Mouse (Mus musculus) lung, postnatal 25 days (tissue): ENCODE data around the gene Sulf2.
A peak's percentile ranks its signal among the peaks of the same experiment; 100 is the strongest.
"Not testable (repeated sequence)": the region's sequence is repeated elsewhere in the genome, so short reads cannot be mapped to it uniquely, and the experiment has no call there.

Experiments used
- DNase-seq: peaks from one replicate; pipeline ENCODE4 v3.0.0; 2022; ENCODE audit warnings: low spot score

The Sulf2 gene

DNA sequence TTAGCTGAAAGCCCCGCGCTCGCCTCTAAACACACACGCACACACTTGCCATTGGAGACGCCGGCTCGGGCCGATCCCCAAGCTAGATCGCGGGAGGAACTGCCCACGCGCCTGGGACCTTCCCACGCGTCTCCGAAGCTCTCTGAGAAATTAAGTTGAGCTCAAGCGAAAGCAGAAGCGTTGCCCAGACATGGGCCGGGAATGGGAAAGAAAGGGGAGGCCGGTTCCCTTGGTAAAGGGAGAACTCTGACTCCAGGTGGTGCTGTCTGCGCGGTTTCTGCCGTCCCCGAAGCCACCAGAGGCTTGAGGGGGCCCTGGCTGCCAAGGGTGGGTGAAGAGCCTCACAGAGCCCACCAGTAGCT lies at the start of gene Sulf2:
TSS of gene Sulf2 (minus strand) at position 210 of the 362 bp plus-strand sequence.
- DNase-seq = peak; percentile 75

- no peak for DNase-seq
These were observed 48.7 kb upstream of the Sulf2 start for GRCm38 (mm10) chr2:166204174-166204573.

DNA sequence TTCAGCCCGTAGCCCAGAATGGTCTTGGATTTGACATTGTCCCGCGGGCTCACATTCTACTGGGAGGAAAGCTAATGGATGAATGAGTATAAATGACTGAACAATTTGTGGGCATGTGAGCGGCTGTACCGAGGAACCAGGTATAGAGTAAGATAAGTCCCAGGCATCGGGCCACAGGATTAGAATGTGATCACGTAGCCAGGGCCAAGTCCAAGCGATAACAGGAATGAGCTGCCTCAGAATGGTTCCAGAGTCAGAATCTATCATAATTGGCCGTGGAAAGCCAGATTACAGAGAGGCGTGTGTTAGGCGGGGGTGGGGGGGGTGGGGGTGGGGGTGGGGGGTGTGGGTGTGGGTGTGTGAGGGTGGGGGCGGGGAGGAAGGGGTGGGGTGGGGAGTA lies 48.2 kb upstream of the Sulf2 start:
- no peak for DNase-seq

- DNase-seq = no peak
These were observed 42.5 kb upstream of the Sulf2 start for GRCm38 (mm10) chr2:166197964-166198363.

GRCm38 (mm10) chr2:166197064-166197463 lies 41.6 kb upstream of the Sulf2 start:
- DNase-seq = no peak

GRCm38 (mm10) chr2:166196080-166196786 lies 40.8 kb upstream of the Sulf2 start:
- no peak for DNase-seq

GRCm38 (mm10) chr2:166195041-166195440 lies 39.6 kb upstream of the Sulf2 start:
- no peak for DNase-seq

DNA sequence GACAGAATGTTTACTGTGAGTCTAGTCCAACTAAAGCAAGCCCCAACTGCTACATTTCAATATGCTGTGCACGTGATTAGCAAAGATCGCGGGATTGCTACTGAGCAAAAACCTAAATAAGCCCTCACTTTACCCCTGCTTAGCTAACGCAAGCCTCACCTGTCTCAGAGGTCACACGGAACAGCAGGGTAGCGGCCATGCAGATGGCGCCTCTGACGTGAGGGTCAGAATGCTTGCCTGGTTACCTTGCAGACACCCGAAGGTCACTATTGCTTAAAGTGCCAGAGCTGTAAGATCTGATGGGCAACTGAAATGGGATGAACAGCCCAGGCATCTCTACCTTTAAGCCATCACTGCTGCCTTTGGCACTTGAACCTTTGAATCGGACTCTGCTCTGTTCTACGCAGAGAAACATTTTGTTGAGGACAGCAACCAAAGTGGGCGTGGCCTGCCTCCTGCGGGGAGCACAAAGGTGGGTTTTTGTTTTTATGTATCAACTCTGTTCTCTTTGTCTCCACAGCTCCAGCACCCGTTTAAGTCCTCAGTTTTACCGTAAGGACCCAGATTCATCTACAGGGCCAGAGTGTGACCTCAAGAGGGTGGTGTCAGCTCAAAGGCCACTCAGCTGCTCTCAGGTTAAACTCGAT lies 38.8 kb upstream of the Sulf2 start:
- no peak for DNase-seq

- no peak for DNase-seq
These were observed 38.0 kb upstream of the Sulf2 start for GRCm38 (mm10) chr2:166193509-166193908.

DNA sequence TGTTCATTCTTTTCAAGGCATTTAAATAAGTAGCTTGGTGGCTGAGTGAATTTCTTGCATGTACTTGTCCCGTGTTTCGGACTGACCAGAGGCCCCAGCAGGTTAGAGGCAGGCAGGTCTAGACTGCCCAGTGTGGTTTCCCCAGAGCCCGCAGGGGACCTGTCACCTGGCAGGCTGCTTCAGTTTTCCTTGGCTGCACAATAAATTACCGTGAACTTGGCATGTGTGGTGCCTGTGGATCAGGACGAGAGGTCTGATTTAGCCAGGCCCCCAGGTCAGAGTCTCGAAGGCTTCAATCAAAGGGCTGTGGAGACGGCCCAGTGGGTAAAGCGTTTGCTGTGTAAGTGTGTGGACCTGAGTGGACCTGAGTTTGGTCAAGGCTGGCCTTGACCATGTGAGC lies 35.4 kb upstream of the Sulf2 start:
- no peak for DNase-seq

DNA sequence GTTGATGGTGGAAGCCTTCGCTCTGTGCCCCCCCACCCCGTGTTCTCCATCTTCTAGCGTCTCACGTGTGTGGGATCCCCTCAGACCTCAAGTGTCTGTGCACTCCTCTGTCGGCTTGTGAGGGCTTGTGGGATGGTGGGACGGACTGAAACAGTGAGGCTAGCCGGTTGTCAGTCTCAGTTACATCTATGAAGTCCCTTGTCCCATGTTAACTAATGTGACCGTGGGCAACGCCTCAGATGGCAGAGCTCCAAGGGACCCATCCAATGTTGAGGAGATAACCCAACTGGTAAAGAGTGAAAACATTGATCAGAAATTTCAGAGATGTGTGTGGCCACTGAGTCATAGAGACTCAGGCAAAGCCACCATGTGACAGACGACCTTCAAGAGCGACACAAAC lies 33.7 kb upstream of the Sulf2 start:
- DNase-seq = no peak

DNA sequence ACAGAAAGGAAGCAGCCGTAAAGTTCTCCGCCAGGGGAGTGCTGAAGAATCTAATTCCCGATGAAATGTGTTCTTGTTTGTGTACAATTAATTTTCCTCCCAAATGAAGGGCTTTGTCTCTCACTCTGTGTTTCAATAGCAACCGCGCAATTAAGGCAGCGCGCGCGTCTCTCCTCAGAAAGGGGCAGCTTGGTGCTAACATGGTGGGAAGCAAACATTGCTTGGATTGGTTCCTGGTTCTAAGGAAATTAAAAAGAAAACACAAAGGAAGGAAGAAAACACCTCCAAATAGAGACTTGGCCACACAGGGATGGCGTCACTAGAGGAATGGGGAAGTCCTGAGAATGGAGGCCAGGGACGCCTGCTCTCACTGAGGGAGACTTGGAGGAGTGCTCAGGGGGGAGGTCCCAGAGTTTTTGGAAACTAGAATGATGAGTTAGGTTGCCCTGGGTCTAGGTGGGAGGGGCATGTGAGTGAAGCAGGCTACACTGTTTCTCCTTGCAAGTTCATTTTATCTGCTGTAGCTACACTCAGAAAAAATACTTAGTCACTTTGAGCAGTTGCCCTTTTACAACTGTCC lies 32.5 kb upstream of the Sulf2 start:
- DNase-seq = not testable (repeated sequence)

GRCm38 (mm10) chr2:166187319-166187718 lies 31.9 kb upstream of the Sulf2 start:
- DNase-seq = not testable (repeated sequence)

- no peak for DNase-seq
These were observed 30.9 kb upstream of the Sulf2 start for GRCm38 (mm10) chr2:166186244-166186948.

- no peak for DNase-seq
These were observed 30.3 kb upstream of the Sulf2 start for GRCm38 (mm10) chr2:166185768-166186167.

DNA sequence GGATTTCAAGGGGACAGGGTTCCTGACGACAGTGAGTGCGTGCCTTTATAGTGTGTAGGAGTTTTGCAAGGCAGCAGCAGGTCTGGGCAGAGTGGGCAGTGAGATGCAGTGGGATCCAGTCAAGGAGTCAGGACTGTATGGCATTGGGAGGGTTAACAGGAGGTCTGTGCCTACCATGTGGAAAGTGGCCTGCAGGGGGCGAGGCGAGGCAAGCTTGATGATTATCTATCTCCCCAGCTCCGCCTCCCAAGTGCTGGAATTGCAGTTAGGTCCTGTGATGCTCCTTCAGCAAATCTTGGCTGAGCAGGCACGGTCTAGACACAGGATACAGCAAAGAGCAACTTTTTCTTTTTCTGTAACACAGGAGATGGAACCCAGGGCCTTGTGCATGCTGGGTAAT lies 29.0 kb upstream of the Sulf2 start:
- no peak for DNase-seq

- no peak for DNase-seq
These were observed 26.7 kb upstream of the Sulf2 start for GRCm38 (mm10) chr2:166182009-166182685.

DNA sequence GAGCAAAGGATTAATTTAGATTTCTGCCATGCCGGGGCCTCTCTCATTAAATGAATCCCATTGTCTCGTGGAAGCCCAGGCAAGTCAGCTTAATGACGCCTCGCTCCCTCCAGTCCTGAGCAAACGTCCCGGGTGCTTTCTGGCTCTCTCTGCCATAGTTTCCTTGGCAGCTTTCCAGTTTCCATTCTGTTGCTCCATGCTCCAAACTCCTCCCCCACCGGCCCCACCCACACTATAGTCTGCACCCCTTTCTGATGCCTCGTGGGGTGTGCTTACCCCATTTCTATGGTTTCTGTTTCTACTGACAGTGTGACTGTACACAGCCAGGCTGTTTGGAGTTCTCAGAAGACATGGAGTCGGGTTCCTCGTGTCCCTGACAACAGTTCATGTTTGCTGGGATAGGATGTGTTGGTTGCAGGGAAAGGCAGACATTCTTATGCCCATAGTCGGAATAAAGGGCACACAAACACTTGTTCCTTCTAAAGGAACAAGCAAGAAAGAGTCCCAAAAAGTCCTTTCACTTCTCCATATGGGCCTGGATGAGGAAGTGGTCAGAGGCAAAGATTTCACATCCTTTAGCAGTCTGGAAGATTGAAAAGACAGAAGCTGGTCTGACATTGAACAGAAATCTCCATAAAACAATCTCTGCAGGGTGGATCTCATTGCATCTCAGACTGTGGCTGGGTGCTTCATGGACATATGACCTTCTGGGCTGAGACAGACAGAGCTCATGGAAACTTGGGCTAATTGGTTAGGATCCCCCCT lies 25.5 kb upstream of the Sulf2 start:
- DNase-seq = peak; percentile 85

DNA sequence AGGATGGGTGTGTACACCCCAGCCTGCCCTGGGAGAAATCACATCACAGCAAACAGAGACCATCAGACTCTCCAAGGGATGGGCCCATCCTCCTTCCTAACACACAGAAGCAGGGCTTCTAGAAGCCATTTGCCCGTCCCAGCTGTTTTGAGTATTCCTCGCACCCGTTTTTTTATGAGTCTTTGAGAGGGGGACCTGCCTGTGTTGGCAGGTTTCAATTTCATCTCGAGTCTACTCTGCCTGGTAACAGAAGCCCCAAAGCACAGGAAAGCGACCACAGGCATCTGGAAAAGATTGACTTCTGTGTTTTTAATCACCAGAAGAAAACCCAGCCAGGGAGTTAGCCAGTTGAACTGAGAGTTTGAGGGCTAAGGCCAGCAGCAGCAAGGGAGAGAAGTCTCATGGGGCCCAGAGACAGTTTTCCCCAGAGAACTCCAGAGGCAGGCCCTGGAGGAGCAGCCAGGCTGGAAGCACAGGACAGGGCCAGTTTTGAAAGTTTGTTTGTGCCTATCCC lies 24.7 kb upstream of the Sulf2 start:
- DNase-seq = no peak

DNA sequence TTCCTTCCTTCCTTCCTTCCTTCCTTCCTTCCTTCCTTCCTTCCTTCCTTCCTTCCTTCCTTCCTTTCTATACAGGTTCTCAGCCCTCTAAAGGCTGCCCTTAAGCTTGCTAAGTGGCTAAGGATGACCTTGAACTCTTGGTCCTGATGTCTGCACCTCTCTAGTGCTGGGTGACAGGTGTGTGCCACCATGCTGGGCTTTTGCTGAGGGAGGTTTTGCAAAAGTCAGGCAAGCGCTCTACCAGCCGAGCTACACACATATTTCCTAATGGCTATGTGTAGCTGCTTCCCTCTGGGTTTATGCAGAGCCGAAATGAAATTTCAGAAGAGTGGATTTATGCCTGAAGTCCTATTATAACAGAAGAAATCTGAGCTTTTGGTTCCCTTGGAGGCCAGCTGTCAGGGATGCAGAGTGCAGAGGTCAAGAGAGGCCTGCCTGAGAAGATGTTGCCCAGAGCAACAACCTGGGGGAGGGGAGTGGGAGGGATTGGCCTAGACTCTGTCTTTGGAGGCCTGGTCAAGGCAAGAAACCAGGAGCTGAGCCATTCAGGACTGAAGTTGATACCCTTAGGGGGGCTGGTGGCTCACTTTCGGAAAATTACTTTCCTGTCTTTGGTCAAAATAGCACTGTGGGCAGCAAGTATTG lies 24.1 kb upstream of the Sulf2 start:
- DNase-seq = peak; percentile 12
